Mouse (Mus musculus): ENCODE measurements around the gene Olfr1113.
"Not testable (repeated sequence)": the region's sequence is repeated elsewhere in the genome, so short reads cannot be mapped to it uniquely, and the experiment has no call there.

Olfr1113 gene

DNA sequence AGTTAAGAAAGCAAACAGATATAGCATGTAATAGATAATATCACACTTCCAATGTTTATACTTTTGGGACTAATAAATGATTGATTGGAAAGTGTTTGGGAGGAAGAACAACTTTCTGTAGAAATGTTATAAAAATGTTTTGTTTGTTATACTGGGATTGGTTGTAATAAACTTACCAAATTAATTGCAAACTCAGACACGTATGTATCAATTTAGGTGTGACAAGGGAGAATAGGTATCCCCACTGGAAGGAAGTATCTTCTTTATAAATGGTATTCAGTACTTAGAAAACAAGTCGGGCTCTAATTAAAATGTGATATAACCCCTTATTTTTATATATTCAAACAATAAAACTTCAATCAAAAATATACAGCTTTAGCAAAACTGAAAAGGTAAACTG is at the start of gene Olfr1113:
Gene Olfr1113, plus strand, starts transcription at position 301 of the 400 bp plus-strand sequence.
- DNase-seq (ENCODE audit: low spot score in 2 of 2) = no peak

DNA sequence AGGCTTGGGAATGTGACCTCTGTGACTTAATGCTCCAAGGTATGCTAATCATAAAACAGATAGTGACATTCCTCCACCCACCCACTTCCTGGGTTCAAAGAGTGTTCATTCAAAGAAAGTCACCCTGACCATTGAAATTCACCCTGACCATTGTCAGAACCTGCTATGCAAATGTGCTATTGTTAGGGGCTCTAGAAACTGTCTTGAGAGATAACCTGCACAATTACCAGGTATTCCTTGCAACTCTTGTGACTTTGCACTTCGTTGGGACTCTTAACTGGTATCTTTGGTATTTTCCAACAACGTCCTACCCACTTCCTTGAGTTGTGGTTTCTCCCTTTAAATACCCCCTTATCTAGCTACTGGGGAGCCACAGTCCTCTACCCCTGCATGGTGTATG is 41.0 kb upstream of the Olfr1113 start:
- DNase-seq (ENCODE audit: low spot score in 2 of 2) = not testable (repeated sequence)

DNA sequence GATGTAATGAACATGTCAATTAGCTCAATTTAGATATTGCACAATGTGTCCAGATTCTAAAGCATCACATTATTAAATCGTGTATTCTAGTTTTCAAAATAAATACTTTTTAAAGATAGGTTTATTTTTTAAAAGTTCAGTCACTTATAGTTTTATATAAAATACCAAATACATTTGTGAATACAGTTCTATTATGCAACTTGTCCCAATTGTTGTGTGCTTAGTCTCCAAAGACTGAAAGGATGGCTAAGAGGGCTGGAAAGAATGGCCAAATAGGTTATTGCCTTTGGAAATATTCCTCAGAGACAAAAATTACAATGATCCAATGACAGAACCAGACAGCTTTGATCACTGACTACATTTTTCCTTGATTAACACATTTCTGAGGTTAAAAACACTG is 21.3 kb upstream of the Olfr1113 start, which contains the start of gene Olfr1112:
Gene Olfr1112, plus strand, starts transcription at position 301 of the 400 bp plus-strand sequence.
- no peak for DNase-seq (ENCODE audit: low spot score in 2 of 2)

DNA sequence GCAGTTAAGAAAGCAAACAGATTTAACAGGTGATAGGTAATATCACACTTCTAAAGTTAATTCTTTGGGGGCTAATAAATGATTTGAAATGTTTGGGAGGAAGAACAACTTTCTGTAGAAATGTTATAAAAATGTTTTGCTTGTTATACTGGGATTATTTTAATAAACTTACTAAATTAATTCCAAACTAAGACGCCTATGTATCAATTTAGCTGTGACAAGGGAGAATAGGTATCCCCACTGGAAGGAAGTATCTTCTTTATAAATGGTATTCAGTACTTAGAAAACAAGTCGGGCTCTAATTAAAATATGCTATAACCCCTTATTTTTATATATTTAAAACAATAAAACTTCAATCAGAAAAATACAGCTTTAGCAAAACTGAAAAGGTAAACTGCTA is 38.9 kb downstream of the Olfr1113 start, which contains the start of gene Olfr1115:
Gene Olfr1115, plus strand, starts transcription at position 301 of the 400 bp plus-strand sequence.
- no peak for DNase-seq (ENCODE audit: low spot score in 2 of 2)
